Mouse (Mus musculus) thymus, postnatal 10 days (tissue): ENCODE measurements around the gene Pola2.

Source experiments
- DNase-seq, 2 experiments: peaks; one replicate each; pipeline ENCODE4 v3.0.0; 2021; ENCODE audit warnings: low spot score in 2 of 2

The Pola2 gene

DNA sequence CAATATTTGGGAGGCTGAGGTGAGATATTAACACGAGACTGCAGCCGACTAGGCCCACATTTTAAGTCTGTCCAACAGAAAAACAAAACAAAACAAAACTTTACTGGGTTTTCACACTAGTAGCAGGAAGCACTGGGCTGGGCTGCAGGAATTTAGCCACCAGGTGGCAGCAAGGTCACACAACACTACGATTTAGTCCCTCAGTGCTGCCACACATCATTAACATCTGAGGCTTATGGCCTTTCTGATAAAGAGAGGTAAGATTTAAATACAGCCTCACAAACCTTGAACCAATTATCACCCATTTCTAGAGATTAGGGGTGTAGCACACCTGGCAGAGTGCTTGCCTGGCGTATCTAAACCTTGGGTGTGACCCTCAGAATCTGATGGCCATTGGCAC lies 1.3 kb upstream of the Pola2 start:
- peak; percentile 53 to 77 for DNase-seq

DNA sequence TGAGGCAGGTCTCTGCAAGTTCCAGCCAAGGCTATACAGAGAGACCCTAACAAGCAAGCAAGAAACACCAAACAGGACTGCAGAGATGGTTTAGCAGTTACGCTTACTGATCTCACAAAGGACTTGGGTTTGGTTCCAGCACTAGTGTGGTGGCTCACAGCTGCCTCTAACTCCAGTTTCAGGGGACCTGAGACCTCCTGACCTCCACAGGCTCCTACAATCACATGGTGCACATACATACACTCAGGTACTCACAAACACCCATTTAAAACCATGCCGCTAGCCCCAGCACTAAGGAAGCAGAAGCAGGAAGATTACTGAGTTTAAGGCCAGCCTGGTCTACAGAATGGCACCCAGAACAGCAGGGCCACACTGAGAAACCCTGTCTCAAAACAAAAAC lies 802 bp upstream of the Pola2 start:
- no peak for DNase-seq

DNA sequence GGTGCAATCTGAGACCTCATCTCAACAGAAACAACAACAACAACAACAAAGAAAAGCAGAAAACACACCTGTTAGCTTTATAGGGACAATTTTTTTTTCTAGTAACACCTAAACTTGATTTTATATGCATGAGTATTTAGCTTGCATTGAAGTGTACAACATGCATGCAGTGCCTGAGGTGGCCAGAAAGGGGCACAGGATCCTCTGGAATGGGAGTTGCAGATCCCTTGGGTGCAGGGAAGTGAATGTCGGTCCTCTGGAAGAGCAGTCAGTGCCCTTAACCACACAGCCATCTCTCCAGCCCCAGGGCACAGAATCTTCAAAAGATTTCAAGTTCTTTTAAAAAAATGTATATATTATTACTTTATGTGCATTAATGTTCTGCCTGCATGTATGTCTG lies 1.4 kb downstream of the Pola2 start:
- no peak for DNase-seq

DNA sequence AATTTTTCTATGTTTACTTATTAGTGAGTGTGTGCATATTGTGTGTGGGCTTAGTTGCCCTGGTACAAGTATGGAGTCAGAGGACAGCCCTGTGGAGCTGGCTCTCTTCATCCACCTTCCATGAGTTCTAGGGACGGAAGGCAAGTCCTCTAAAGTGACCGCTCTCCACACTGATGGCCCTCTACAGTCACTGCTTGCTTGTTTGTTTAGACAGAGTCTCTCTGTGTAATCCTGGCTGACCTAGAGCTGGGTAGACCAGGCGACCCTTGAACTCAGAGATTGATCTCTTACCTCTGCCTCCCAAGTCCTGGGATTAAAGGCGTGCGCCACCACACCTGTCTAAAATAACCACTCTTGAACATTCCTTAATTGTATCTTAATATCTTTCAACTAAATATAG lies 6.6 kb downstream of the Pola2 start:
- no peak for DNase-seq

DNA sequence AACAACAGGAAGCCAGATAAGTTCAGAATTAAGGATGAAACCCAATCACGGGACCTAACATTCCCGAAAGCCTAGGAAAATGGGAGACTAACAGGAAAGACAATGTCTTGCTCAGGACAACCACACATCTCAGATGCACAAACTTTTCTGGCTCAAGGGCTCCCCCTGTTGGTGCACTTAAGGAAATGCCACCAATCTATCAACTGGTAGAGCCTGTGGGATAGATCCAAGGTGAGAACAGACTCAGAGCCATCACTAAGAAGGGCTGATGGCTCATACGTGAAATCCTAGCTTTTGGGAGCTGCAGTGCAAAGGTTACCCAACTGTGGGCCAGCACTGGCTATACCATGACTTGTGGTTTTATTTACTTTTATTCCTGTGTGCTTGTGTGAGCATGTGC lies 7.3 kb downstream of the Pola2 start:
- peak in 1 of 2 experiments; percentile 77 for DNase-seq

DNA sequence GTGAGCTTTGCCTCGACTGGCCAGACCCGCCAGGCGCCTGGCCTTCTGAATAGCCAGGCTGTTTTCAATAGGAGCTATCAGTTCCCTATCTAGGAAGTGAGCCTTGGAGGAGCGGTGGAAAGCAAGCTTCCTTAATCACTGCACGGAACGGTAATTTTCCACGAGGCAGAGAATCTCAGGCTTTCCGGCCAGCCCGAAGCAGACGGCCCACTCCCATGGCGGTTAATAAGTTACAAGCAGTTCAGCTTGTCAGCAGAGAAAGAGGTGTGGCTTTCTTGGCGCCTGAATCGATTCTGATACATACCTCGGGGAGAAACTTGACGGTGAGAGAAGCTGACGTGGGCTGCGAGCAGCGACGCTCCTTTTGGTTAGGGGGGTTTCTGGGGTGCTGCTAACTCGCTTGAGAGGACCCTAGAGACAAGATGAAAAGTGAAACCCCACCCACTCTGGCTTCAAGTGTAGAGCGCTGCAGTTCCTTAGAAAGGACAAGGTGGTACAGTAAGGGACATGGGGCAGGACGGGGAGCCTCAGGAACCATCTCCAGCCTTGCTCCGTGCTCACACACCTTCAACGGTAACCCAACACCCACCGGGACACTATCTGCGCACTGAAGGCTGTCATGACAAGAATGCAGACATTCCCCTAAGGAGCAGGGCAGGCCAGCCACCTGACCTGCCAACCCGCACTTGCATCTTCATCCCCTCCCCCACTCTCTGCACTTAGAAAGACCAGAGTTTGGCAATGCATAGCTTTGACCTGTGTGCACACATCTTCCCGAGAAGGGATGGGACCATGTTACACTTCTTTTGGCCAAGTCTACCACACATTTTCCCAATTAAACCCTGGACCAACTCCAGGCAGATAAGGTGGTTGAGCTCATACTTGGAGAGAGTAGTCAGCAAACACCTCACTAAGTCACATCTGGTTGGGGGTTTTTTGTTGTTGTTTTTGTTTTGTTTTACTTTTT lies 8.0 kb downstream of the Pola2 start:
- no peak for DNase-seq

DNA sequence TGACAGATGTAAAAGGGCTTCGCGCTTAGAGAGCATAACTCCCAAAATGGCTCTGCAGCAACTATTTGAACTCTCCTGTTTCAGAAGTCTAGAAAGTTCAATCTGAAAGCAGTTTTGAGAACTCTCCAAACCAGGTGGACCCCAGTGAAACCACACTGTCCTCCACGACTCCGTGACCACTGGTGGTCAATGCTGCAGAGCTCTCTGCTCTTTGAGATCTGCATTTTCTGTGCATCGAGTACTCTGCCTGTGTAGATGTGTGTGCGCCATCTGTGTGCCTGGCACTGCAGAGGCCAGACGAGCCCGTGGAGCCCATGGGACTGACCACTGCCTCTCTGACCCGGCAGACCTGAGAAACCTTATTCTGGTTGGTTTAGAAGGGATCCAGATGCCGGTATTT lies 9.1 kb downstream of the Pola2 start:
- no peak for DNase-seq

DNA sequence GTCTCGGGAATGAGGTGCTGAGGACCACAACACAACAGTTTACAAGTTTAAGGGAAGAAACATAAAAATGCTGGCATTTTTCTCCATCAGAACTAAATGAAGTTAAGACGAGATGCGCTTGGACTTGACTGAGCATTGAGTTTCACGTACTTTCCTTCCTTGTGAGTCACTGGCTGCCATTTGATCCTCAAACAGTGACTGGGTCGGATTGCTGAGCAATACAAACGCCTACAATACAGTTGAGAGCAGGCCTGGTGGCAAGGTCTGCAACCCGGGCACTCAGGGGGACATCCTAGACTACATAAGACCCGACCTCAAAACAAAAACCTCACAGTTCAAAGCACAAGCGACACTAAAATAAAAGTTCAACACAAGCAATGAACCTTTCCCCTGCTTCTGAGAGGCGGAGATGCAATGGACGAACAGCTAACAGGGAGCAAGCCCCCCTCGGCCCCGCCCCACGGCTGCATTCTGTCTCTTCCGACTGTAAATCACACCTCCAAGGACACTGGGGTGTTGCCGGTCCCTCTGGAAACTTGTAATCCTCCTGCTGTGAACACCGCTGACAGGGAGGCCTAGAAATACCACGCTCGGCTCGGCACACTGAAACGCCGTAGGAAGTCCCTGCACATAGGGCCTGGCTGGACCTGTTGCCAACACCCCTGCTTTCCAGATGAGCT lies 9.8 kb downstream of the Pola2 start:
- no peak for DNase-seq

DNA sequence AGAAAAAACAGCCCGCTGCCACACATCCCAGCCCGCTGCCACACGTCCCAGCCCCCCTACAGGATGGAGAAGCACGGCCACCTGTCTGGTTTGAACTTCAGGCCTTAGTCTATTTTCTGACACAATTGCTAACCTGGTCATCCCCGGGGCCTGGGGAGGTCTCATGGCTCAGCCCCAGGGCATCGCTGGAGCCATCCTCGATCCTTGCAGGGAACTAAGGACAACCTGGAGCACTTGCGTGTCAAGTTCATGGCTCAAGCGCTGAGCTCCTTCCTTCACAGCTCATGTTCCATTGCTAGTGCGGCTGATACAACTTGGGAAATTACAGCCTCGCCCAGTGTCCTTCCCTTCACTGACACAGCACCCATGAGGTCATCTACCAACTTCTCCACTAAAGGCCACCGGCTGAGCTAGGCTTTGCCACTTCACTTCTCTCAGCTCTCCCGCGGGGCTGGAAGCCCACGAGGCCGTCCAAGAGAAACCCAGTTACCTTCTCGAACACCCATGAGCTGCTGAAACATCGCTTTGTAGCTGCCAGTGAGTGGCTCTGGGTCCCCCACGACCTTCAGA lies 10.7 kb downstream of the Pola2 start:
- DNase-seq = no peak

DNA sequence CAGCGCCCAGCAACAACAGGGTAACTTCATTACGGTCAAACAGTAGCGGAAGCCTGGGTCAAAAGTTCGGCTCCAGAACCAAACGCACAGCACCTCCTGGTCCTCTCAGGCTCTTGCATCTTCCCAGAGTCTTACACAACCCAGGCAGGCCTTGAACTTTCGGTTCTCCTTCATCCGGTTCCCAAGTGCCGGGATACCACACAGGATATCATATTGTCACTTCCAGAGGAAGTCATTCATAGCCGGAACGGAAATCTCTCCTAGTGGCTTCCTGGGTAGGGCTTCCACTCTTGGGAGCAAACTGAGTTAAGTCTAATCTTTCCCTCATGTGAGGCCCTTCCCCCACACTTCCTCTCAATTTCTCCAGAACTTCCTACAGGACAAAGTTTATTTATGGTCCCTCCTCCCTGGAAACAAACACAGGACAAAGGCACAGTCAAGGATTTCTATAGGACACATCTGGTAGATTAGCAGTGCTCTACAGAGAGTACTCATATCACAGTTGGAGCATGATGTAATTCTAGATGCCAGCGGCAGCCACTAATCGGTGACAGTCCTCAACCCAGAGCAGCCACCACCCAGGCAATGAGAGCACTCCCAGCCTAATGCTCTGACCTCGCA lies 11.8 kb downstream of the Pola2 start:
- no peak for DNase-seq

DNA sequence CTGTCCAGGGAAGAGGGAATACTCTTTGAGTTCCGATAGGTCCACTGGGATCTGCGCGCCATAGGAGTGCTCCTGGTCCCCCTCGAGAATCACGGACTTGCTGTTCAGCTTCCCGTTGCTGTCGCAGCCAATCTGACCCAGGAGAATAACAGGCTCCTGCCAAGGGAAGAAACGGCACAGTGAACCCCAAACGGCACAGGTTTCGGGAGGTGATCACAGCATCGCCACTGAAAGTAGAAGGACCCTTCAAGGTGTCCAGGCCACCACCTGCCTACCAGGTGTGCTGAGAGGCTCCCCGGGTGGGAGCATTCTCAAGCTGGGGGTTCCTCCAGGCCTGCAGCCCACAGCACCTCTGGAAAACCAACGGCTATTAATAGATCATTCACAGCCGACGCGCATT lies 12.4 kb downstream of the Pola2 start:
- DNase-seq = no peak

DNA sequence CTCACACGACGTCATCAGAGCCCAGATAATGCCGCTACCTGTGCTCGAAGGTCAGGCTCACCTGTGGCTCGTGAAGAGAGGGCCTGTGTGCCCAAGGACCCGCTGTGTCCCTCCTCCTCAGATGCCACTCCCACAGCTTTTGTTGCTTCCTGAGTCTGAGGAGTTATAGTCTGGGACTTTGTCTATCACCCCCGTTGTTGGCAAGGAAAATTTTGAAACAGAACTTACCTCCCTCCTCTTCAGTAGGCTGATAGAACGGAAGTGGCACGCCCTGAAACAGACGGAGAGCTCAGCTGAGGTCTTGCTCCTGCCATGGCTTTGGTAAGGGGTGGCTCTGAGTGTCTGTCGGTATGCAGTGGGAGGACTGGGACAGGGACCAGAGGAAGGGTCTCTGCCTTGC lies 13.8 kb downstream of the Pola2 start:
- DNase-seq = no peak

DNA sequence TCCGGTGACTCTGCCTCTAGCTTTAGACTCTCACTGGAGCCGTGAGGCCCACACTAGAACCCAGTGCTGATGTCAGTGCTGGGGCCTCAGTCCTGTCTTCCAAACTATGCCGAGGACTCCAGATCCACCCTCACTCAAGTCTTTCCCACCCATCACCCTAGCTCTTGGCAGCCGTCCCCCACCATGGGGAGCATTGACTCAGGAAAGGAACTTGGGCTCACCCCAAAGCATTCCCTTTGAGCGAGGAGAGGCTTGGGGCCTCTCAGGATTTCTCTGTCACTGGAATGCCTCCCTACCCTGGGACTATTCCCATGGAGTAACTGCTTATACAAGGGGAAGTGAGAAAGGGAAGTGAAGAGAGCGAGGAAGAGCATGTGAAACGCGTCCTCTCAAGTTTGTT lies 18.1 kb downstream of the Pola2 start:
- DNase-seq = no peak

DNA sequence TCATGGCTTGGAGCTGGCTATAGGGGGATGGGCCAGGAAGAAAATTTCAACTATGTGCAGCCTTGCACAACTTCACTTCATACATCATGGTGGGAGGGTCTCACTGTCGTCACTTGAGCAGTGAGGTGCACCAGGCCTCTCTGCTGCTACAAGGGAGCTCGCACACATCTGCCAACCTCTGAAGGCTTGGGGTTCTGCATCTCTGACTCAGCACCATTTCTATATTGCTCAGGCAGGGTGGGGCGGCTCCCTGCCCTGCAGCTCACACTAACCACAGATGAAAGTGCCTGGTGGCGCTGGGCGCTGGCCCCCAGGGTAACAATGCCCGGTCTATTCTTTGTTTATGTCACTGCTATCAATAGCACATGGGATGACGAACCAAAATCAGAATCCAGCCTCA lies 19.0 kb downstream of the Pola2 start:
- no peak for DNase-seq

DNA sequence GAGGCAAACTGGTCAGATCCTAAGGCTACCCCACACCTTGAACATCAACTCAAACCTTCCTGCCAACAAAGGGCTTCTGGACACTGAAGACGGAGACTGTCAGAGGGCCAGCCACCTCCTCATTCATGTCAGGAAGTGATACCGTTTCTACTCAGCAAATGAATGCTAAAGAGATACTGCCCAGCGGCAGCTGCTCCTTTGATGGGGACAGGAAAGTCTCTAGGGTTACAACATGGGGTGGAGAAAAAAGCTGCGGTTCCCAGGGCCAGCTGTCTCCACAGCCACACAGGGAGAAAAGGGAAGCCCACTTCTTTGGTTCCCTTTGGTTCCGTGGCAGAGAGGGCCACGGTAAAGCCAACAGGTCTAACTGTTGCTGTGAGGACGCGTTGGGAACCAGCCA lies 19.9 kb downstream of the Pola2 start:
- DNase-seq = no peak

DNA sequence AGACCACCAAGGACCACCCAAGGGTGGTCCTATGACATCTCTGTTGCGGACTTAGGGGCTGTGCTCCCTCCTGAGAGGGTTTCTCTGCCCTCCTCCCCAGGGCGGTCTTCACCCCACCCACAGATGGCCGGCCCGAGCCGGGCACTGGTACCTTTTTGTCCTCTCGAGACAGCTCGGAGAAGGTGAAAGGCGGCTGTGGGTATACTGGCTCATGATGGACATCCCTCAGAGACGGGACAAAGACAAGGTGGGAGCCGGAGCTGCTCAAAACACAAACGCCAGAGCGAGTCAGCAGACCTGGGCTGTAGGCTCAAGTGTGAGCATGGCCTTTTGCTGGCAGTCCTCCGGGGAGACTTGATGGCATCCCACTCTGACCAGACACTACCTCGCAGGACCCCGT lies 20.6 kb downstream of the Pola2 start:
- no peak for DNase-seq

DNA sequence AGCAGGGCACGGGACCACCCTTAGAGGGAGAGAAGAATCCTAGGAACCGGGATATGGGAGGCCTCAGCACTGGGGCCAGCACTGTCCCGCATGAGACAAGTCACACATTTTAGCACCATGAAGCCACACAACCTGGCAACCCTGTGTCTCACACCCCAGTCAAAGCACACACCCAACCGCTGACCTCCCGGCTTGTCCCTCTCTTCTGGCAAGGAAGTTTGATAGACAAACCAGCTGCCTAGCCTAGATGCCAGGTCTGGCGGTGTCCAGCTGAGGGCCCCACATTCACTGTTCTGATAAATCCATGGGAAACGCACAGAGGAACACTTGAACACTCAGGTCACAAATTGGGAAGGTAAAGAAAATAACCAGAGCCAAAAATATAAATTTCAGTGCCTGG lies 21.4 kb downstream of the Pola2 start:
- no peak for DNase-seq

DNA sequence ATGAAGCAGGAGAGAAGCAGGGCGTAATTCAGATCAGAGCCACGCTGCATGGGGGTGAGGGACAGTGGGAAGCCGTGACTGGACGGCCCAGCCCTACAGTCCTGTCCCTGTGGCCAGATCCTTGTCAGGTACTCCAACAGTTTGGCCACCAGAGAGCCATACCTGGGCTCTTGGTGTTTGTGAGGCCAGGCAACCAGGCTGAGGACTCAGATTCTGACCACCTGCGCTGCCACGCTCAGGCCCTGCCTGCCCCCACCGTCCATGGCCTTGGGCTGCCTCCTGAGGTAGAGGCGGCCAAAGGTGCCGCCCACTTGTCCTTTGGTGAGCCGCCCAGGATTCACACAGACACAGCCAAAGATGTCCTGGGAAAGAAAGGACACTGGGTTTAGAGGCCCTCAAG lies 23.3 kb downstream of the Pola2 start:
- no peak for DNase-seq

DNA sequence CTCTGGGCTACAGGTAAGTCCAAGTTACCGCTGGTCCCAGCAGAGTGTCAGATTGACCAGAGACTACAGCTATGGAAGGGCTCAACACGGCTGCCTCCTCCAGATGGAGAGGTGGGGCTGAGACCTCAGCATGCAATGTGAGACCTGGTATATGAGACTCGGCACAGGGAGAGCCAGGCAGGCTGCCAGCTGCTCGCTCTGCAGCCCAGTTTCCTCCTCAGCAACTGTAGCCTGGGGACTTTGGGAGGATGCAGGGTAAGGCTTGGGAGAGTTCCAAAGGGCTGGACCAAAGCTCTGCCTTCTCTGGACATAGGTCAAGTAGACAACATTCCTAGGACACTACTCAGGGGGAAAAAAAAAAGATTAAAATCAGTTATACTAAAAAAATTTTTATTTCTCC lies 23.8 kb downstream of the Pola2 start:
- no peak for DNase-seq

DNA sequence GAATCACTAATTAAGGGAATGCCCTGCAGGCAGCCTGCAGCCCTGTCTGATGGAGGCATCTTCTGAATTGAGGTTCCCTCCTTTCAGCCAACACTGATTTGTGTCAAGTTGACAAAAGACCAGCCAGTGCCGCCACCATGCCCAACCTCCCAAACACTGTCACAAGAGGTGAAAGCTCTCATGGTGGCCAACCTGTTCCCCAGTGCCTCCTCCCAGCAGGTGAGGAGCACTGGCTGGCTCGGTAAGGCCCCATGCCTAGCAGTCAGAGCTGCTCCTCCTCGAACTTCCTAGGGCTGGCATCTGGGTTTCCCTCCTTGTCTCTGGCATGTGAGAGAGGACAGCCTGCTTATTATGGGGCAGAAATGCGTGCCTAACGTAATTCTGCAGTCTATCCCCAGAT lies 24.3 kb downstream of the Pola2 start:
- no peak for DNase-seq

DNA sequence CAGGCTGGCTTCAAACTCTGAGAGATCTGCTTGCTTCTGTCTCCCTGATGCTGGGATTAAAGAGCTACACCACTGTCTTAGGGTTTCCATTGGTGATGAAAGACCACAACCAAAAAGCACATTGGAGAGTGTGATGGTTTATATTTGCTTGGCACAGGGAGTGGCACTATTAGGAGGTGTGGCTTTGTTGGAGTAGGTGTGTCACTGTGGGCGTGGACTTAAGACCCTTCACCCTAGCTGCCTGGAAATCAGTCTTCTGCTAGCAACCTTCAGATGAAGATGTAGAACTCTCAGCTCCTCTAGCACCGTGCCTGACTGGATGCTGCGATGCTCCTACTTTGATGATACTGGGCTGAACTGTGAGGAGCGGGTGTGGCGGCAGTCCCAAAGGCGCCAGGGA lies 25.5 kb downstream of the Pola2 start:
- DNase-seq = no peak

DNA sequence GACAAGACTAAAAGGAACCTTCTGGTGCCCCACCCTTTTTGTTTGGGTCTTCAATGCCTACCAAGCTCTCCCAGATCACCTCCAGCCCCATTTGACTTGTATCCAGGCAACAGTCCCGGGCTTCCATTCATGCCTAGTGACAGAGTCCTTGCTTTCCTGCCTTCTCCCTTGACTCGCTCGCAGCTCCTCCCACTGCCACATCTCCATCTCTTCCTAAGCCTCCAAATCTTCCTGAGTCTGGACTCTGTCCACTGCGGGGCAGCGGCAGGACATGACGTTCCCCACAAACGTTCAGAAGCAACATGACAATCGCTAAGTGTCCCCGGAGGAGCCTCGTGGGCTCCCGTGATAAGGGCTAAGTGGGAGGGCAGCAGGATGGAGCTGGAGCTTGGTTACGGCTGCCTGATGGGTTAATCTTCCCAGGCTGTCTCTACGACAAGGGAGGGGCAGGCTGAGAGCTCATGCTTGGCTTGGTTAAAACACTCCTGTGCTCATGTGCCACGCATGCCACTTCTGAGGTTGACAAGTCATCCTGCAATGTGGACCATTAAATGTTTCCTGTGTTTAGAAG lies 26.1 kb downstream of the Pola2 start:
- DNase-seq = no peak
